Mouse (Mus musculus) hindbrain, embryonic 13.5 days (tissue): Measurements from ENCODE around the gene Txnip. TPM values are rescaled to one million over a fixed set of nuclear protein-coding genes. Genes with fewer than 3 reads are reported as not detected.
"Not testable (repeated sequence)": the region's sequence is repeated elsewhere in the genome, so short reads cannot be mapped to it uniquely, and the experiment has no call there.

Experiments
- ATAC-seq: fragments of 200-750 bp; cut with Nextera tagmentation; 2 replicates; pipeline ENCODE4 v1.8.0; 2017; ENCODE audit warnings: moderate TSS enrichment; ENCODE audit not compliant: low FRiP score
- H3K27ac ChIP-seq: fragments of 300-500 bp; sonication (generic); 2 replicates; pipeline ENCODE4 v1.5.1; 2015; ENCODE audit warnings: inconsistent platforms, mild to moderate bottlenecking, moderate library complexity
- H3K27me3 ChIP-seq: fragments of 300-500 bp; sonication (generic); 2 replicates; pipeline ENCODE4 v1.6.1; 2015; ENCODE audit warnings: mild to moderate bottlenecking, inconsistent platforms
- H3K36me3 ChIP-seq: fragments of 300-500 bp; sonication (generic); 2 replicates; pipeline ENCODE4 v1.6.1; 2015; ENCODE audit warnings: mild to moderate bottlenecking, inconsistent platforms
- H3K4me1 ChIP-seq: fragments of 300-500 bp; sonication (generic); replicated peaks from 2 replicates; pipeline ENCODE4 v1.6.1; 2015; ENCODE audit warnings: inconsistent platforms
- H3K4me2 ChIP-seq: fragments of 300-500 bp; sonication (generic); 2 replicates; pipeline ENCODE4 v1.6.1; 2015; ENCODE audit warnings: inconsistent platforms, mild to moderate bottlenecking, moderate library complexity
- H3K4me3 ChIP-seq: fragments of 300-500 bp; sonication (generic); 2 replicates; pipeline ENCODE4 v1.5.1; 2015; ENCODE audit warnings: mild to moderate bottlenecking, inconsistent platforms
- H3K9ac ChIP-seq: fragments of 300-500 bp; sonication (generic); 2 replicates; pipeline ENCODE4 v1.6.1; 2015; ENCODE audit warnings: mild to moderate bottlenecking, inconsistent platforms
- H3K9me3 ChIP-seq: fragments of 300-500 bp; sonication (generic); 2 replicates; pipeline ENCODE4 v1.6.1; 2016; ENCODE audit warnings: inconsistent platforms
- WGBS: fragments of 180-500 bp; shearing (Covaris S2); methylation state at CpG from one replicate; pipeline ENCODE4 v1.1.7; 2015; 5-methylcytosine and 5-hydroxymethylcytosine counted together
- polyA plus RNA-seq: library from polyadenylated mRNA; unstranded; fragments of >200 nt; fragmentation: Nextera tagmentation; extraction: Ambion mirVana; gene quantifications from 2 replicates; pipeline ENCODE4 v1.2.1, GENCODE M21; 2015

Txnip gene
- 60.5 and 67.6 TPM in 2 replicates for polyA plus RNA-seq

GRCm38 (mm10) chr3:96557694-96558093 lies at the start of gene Txnip:
Gene Txnip (plus strand): TSS chr3:96557957.
- no peaks in the 10 kb centered on the region for H3K27me3 ChIP-seq
- peak; percentile 99 for ATAC-seq
- WGBS = under 1% methylated on average over 26 of the region's 26 CpGs

GRCm38 (mm10) chr3:96507966-96508365 lies 49.8 kb upstream of the Txnip start:
- not testable (repeated sequence) for H3K9me3 ChIP-seq, H3K4me2 ChIP-seq, H3K27me3 ChIP-seq, H3K27ac ChIP-seq, H3K36me3 ChIP-seq, H3K9ac ChIP-seq, H3K4me1 ChIP-seq, H3K4me3 ChIP-seq, ATAC-seq
- 94% methylated on average over 8 of the region's 9 CpGs for WGBS

More at GRCm38 (mm10) chr3:96557694-96558093, at the start of gene Txnip:
- peak within 1 kb of the TSS; percentile 84 for H3K4me2 ChIP-seq
- H3K27ac ChIP-seq = peak within 1 kb of the TSS; percentile 84
- peaks cover 63% of the 10 kb centered on the region for H3K4me1 ChIP-seq
- peak within 1 kb of the TSS; percentile 78 for H3K9ac ChIP-seq
- H3K36me3 ChIP-seq = peaks cover 21% of the 10 kb centered on the region
- no peaks in the 10 kb centered on the region for H3K9me3 ChIP-seq
- H3K4me3 ChIP-seq = peak within 1 kb of the TSS; percentile 76

- ATAC-seq = no peak
- Histone ChIP-seq H3K27ac (no peak overlapping the region), H3K4me1 (no peaks in the 10 kb centered on the region), H3K36me3 (no peaks in the 10 kb centered on the region), H3K27me3 (peaks cover 12% of the 10 kb centered on the region), H3K9ac (no peak overlapping the region), H3K4me2 (no peak overlapping the region), H3K9me3 (no peaks in the 10 kb centered on the region), H3K4me3 (no peak overlapping the region)
- WGBS = 68% methylated on average over 5 of the region's 5 CpGs
Observed at GRCm38 (mm10) chr3:96520171-96520570, 37.6 kb upstream of the Txnip start.

- no peak overlapping the region for H3K9ac ChIP-seq
- peaks cover 5% of the 10 kb centered on the region for H3K4me1 ChIP-seq
- no peak overlapping the region for H3K4me3 ChIP-seq
- no peak overlapping the region for H3K27ac ChIP-seq
- 66% methylated on average over 4 of the region's 4 CpGs for WGBS
- no peak for ATAC-seq
- H3K27me3 ChIP-seq = peaks cover 32% of the 10 kb centered on the region
- H3K4me2 ChIP-seq = no peak overlapping the region
- H3K36me3 ChIP-seq = no peaks in the 10 kb centered on the region
- H3K9me3 ChIP-seq = no peaks in the 10 kb centered on the region
Observed at GRCm38 (mm10) chr3:96522149-96522548, 35.6 kb upstream of the Txnip start.

- Histone ChIP-seq H3K4me3 (no peak overlapping the region), H3K36me3 (no peaks in the 10 kb centered on the region), H3K9me3 (no peaks in the 10 kb centered on the region), H3K4me2 (no peak overlapping the region), H3K27ac (no peak overlapping the region), H3K4me1 (peaks cover 16% of the 10 kb centered on the region), H3K27me3 (peaks cover 53% of the 10 kb centered on the region), H3K9ac (no peak overlapping the region)
- 84% methylated on average over 12 of the region's 12 CpGs for WGBS
- ATAC-seq = no peak
Observed at GRCm38 (mm10) chr3:96524028-96524810, 33.5 kb upstream of the Txnip start.

- Histone ChIP-seq H3K4me3 (no peak within 1 kb of the TSS), H3K27ac (no peak within 1 kb of the TSS), H3K36me3 (no peaks in the 10 kb centered on the region), H3K4me1 (peaks cover 16% of the 10 kb centered on the region), H3K9me3 (no peaks in the 10 kb centered on the region), H3K4me2 (no peak within 1 kb of the TSS), H3K27me3 (peaks cover 55% of the 10 kb centered on the region), H3K9ac (no peak within 1 kb of the TSS)
- no peak for ATAC-seq
- WGBS = 82% methylated on average over 4 of the region's 4 CpGs
Observed at GRCm38 (mm10) chr3:96524914-96525313, 32.8 kb upstream of the Txnip start, which contains the start of gene Hfe2. Gene Hfe2 (plus strand): TSS chr3:96525172.

GRCm38 (mm10) chr3:96526013-96526762 lies 31.6 kb upstream of the Txnip start:
- ATAC-seq = peak; percentile 52; the same call in 1 of the 2 replicates
- WGBS = 71% methylated on average over 11 of the region's 11 CpGs
- no peak overlapping the region for H3K4me3 ChIP-seq

GRCm38 (mm10) chr3:96526864-96527542 lies 30.8 kb upstream of the Txnip start:
- Histone ChIP-seq H3K27ac (no peak overlapping the region), H3K36me3 (no peaks in the 10 kb centered on the region), H3K9ac (peak overlapping the region; percentile 65), H3K4me1 (peaks cover 16% of the 10 kb centered on the region), H3K4me3 (peak overlapping the region; percentile 46), H3K4me2 (peak overlapping the region; percentile 87), H3K9me3 (no peaks in the 10 kb centered on the region), H3K27me3 (peaks cover 55% of the 10 kb centered on the region)
- peak; percentile 46; the same call in 1 of the 2 replicates for ATAC-seq
- 5% methylated on average over 44 of the region's 44 CpGs for WGBS

More at GRCm38 (mm10) chr3:96526013-96526762, 31.6 kb upstream of the Txnip start:
- H3K9me3 ChIP-seq = no peaks in the 10 kb centered on the region
- H3K36me3 ChIP-seq = no peaks in the 10 kb centered on the region
- H3K27me3 ChIP-seq = peaks cover 55% of the 10 kb centered on the region
- peaks cover 16% of the 10 kb centered on the region for H3K4me1 ChIP-seq
- H3K4me2 ChIP-seq = peak overlapping the region; percentile 87; the same call in 1 of the 2 replicates
- H3K9ac ChIP-seq = no peak overlapping the region
- no peak overlapping the region for H3K27ac ChIP-seq

- H3K9ac ChIP-seq = no peak overlapping the region
- peaks cover 16% of the 10 kb centered on the region for H3K4me1 ChIP-seq
- peaks cover 55% of the 10 kb centered on the region for H3K27me3 ChIP-seq
- H3K4me2 ChIP-seq = no peak overlapping the region
- no peaks in the 10 kb centered on the region for H3K9me3 ChIP-seq
- no peak overlapping the region for H3K4me3 ChIP-seq
- no peak for ATAC-seq
- no peaks in the 10 kb centered on the region for H3K36me3 ChIP-seq
- 56% methylated on average over 9 of the region's 9 CpGs for WGBS
- no peak overlapping the region for H3K27ac ChIP-seq
Observed at GRCm38 (mm10) chr3:96528506-96528905, 29.3 kb upstream of the Txnip start.

- ATAC-seq = no peak
- Histone ChIP-seq H3K27ac (no peak overlapping the region), H3K4me1 (peaks cover 12% of the 10 kb centered on the region), H3K4me3 (no peak overlapping the region), H3K36me3 (no peaks in the 10 kb centered on the region), H3K4me2 (no peak overlapping the region), H3K9ac (no peak overlapping the region), H3K27me3 (peaks cover 27% of the 10 kb centered on the region), H3K9me3 (no peaks in the 10 kb centered on the region)
- WGBS = 67% methylated on average over 7 of the region's 7 CpGs
Observed at GRCm38 (mm10) chr3:96532050-96532449, 25.7 kb upstream of the Txnip start.

GRCm38 (mm10) chr3:96534300-96534699 lies 23.5 kb upstream of the Txnip start:
- H3K4me1 ChIP-seq = no peaks in the 10 kb centered on the region
- ATAC-seq = no peak
- peaks cover 4% of the 10 kb centered on the region; the same call in 1 of the 2 replicates for H3K27me3 ChIP-seq
- H3K4me3 ChIP-seq = no peak overlapping the region
- no peak overlapping the region for H3K27ac ChIP-seq
- WGBS = 65% methylated on average over 2 of the region's 2 CpGs
- no peak overlapping the region for H3K9ac ChIP-seq
- H3K4me2 ChIP-seq = no peak overlapping the region
- no peaks in the 10 kb centered on the region for H3K9me3 ChIP-seq
- H3K36me3 ChIP-seq = no peaks in the 10 kb centered on the region

- ATAC-seq = no peak
- 0 out of 2 replicates have a peak, but pooled peaks cover 11% of the 10 kb centered on the region for H3K27me3 ChIP-seq
- WGBS = 84% methylated on average over 2 of the region's 2 CpGs
- H3K9me3 ChIP-seq = no peaks in the 10 kb centered on the region
- H3K27ac ChIP-seq = no peak overlapping the region
- H3K4me1 ChIP-seq = no peaks in the 10 kb centered on the region; the same call in 1 of the 2 replicates
- no peak overlapping the region for H3K4me2 ChIP-seq
- no peak overlapping the region for H3K4me3 ChIP-seq
- H3K9ac ChIP-seq = no peak overlapping the region
- no peaks in the 10 kb centered on the region for H3K36me3 ChIP-seq
Observed at GRCm38 (mm10) chr3:96539316-96539715, 18.4 kb upstream of the Txnip start.
